In genomic region chr16:4034476-4034875, GRCm38 (mm10) we compare ENCODE assay signal across 22 mouse cellular contexts. TPM values are rescaled to one million over a fixed set of nuclear protein-coding genes. Genes with fewer than 3 reads are reported as not detected.
DNase-seq lines count a peak whose midpoint lies in the region; ATAC-seq and TF ChIP-seq lines count a peak whose summit lies in the region.
"Had no signal": no experiment of that assay in that cellular context is flagged by ENCODE, and none has a peak within 500 bp of the region (broad histone marks: within the 10 kb centered on the region; RNA-seq: fewer than 3 reads in every experiment).

No protein-coding gene starts in this region.

- TF ChIP-seq POLR2A in MEL (IDR thresholded peaks at IDR 0.05; ENCODE audit: control insufficient read depth in 1 of 2, insufficient read depth in 1 of 2, low read depth in 1 of 2, low read length in 2 of 2, poor library complexity in 1 of 2) = no peak

- no peak overlapping the region for H3K4me3 ChIP-seq in intestine, postnatal 0 days (ENCODE audit: low read depth, low read length)
- H3K4me3 ChIP-seq in intestine, embryonic 16.5 days (ENCODE audit: low read length) = no peak overlapping the region
- H3K4me3 ChIP-seq in kidney, postnatal 0 days (replicated peaks; ENCODE audit: low read depth, low read length) = no peak overlapping the region
- no peak overlapping the region for H3K4me3 ChIP-seq in MEL (ENCODE audit: control insufficient read depth in 1 of 2, insufficient read depth in 1 of 2, low read depth in 2 of 2, low read length in 2 of 2)
- H3K4me3 ChIP-seq in liver, embryonic 13.5 days (replicated peaks) = no peak overlapping the region
- H3K4me3 ChIP-seq: embryonic facial prominence, embryonic 10.5 days; forebrain, embryonic 13.5 days; heart, adult 2 months; heart, embryonic 12.5 days; hindbrain, embryonic 15.5 days had no signal

- WGBS in intestine, postnatal 0 days = 77% methylated on average over 3 of the region's 3 CpGs
- 86% methylated on average over 3 of the region's 3 CpGs for WGBS in intestine, embryonic 16.5 days
- 72% methylated on average over 3 of the region's 3 CpGs for WGBS in kidney, postnatal 0 days
- 79% methylated on average over 3 of the region's 3 CpGs for WGBS in liver, embryonic 13.5 days (ENCODE audit: insufficient replicate concordance)

- no peaks in the 10 kb centered on the region for H3K79me2 ChIP-seq in MEL (ENCODE audit: control insufficient read depth, insufficient read depth, low read length, poor library complexity)

- H3K4me2 ChIP-seq in intestine, postnatal 0 days (replicated peaks; ENCODE audit: low read depth) = no peak overlapping the region
- no peak overlapping the region for H3K4me2 ChIP-seq in intestine, embryonic 16.5 days (ENCODE audit: low read depth, low read length)
- H3K4me2 ChIP-seq in kidney, postnatal 0 days (ENCODE audit: low read length) = no peak overlapping the region
- no peak overlapping the region for H3K4me2 ChIP-seq in liver, embryonic 13.5 days
- H3K4me2 ChIP-seq: forebrain, embryonic 13.5 days; heart, embryonic 12.5 days; hindbrain, embryonic 15.5 days had no signal

- TF ChIP-seq EP300 in MEL (IDR thresholded peaks at IDR 0.05; ENCODE audit: low read depth in 1 of 2, low read length in 2 of 2) = no peak

- H3K9me3 ChIP-seq in intestine, postnatal 0 days (ENCODE audit: control insufficient read depth) = no peaks in the 10 kb centered on the region
- H3K9me3 ChIP-seq in intestine, embryonic 16.5 days (ENCODE audit: control insufficient read depth, low read length) = no peaks in the 10 kb centered on the region
- no peaks in the 10 kb centered on the region for H3K9me3 ChIP-seq in kidney, postnatal 0 days (replicated peaks; ENCODE audit: low read length)
- no peaks in the 10 kb centered on the region for H3K9me3 ChIP-seq in MEL (replicated peaks; ENCODE audit: insufficient read depth, low read length)
- H3K9me3 ChIP-seq in liver, embryonic 13.5 days (replicated peaks) = no peaks in the 10 kb centered on the region
- H3K9me3 ChIP-seq: embryonic facial prominence, embryonic 10.5 days; forebrain, embryonic 13.5 days; heart, embryonic 12.5 days; hindbrain, embryonic 15.5 days had no signal

- peaks cover 19% of the 10 kb centered on the region for H3K36me3 ChIP-seq in intestine, postnatal 0 days (ENCODE audit: control insufficient read depth, insufficient read depth)
- peaks cover 9% of the 10 kb centered on the region; the same call in 1 of the 2 replicates for H3K36me3 ChIP-seq in intestine, embryonic 16.5 days (ENCODE audit: control insufficient read depth, insufficient read depth, low read length)
- H3K36me3 ChIP-seq in kidney, postnatal 0 days (ENCODE audit: insufficient read depth, low read length) = peaks cover 20% of the 10 kb centered on the region
- H3K36me3 ChIP-seq in MEL (ENCODE audit: control insufficient read depth in 1 of 2, insufficient read depth in 2 of 2, low read length in 2 of 2) = peaks cover 0 to 24% of the 10 kb centered on the region in 2 experiments; a peak in 2 of 4 replicates
- H3K36me3 ChIP-seq in liver, embryonic 13.5 days = peaks cover 31% of the 10 kb centered on the region

- H3K27ac ChIP-seq in intestine, postnatal 0 days (ENCODE audit: low read depth, low read length) = peak overlapping the region; percentile 35; the same call in 1 of the 2 replicates
- no peak overlapping the region for H3K27ac ChIP-seq in intestine, embryonic 16.5 days (ENCODE audit: low read length)
- peak overlapping the region; percentile 51 for H3K27ac ChIP-seq in kidney, postnatal 0 days
- H3K27ac ChIP-seq in MEL (ENCODE audit: control insufficient read depth, low read depth, low read length) = peak overlapping the region; percentile 21; the same call in 1 of the 2 replicates
- peak overlapping the region; percentile 4; the same call in 1 of the 2 replicates for H3K27ac ChIP-seq in liver, embryonic 13.5 days
- H3K27ac ChIP-seq: embryonic facial prominence, embryonic 10.5 days; forebrain, embryonic 13.5 days; heart, adult 2 months; hindbrain, embryonic 15.5 days had no signal

- no peak for TF ChIP-seq CTCF in intestine, postnatal 0 days (IDR thresholded peaks at IDR 0.05; ENCODE audit: low read depth)
- TF ChIP-seq CTCF in kidney, postnatal 0 days (IDR thresholded peaks at IDR 0.05; ENCODE audit: low read depth) = no peak
- TF ChIP-seq CTCF in MEL (IDR thresholded peaks at IDR 0.05 in 2 of 3, conservative IDR thresholded peaks at IDR 0.05 in 1 of 3; ENCODE audit: control insufficient read depth in 1 of 3, insufficient read depth in 1 of 3, low read depth in 2 of 3, low read length in 3 of 3, poor library complexity in 1 of 3, severe bottlenecking in 1 of 3) = no peak

- no peaks in the 10 kb centered on the region; the same call in 1 of the 2 replicates for H3K4me1 ChIP-seq in intestine, postnatal 0 days (replicated peaks; ENCODE audit: control insufficient read depth, insufficient read depth, low read length)
- H3K4me1 ChIP-seq in intestine, embryonic 16.5 days (ENCODE audit: control insufficient read depth, insufficient read depth, low read length) = no peaks in the 10 kb centered on the region
- peaks cover 12% of the 10 kb centered on the region for H3K4me1 ChIP-seq in kidney, postnatal 0 days (replicated peaks; ENCODE audit: insufficient read depth, low read length)
- H3K4me1 ChIP-seq in MEL (ENCODE audit: control insufficient read depth in 1 of 2, insufficient read depth in 2 of 2, low read length in 2 of 2) = peaks cover 12 to 32% of the 10 kb centered on the region in 2 experiments
- peaks cover 40% of the 10 kb centered on the region for H3K4me1 ChIP-seq in liver, embryonic 13.5 days (replicated peaks)
- H3K4me1 ChIP-seq: forebrain, embryonic 13.5 days; hindbrain, embryonic 15.5 days had no signal

- no peaks in the 10 kb centered on the region for H3K27me3 ChIP-seq in intestine, postnatal 0 days (replicated peaks; ENCODE audit: control insufficient read depth, insufficient read depth, low read length)
- H3K27me3 ChIP-seq in intestine, embryonic 16.5 days (replicated peaks; ENCODE audit: control insufficient read depth, insufficient read depth, low read length) = no peaks in the 10 kb centered on the region
- no peaks in the 10 kb centered on the region for H3K27me3 ChIP-seq in kidney, postnatal 0 days (ENCODE audit: insufficient read depth, low read length)
- no peaks in the 10 kb centered on the region for H3K27me3 ChIP-seq in MEL (ENCODE audit: control insufficient read depth in 1 of 2, insufficient read depth in 2 of 2, low read length in 2 of 2)
- H3K27me3 ChIP-seq in liver, embryonic 13.5 days = no peaks in the 10 kb centered on the region
- H3K27me3 ChIP-seq: CH12.LX; forebrain, embryonic 13.5 days; heart, embryonic 12.5 days; hindbrain, embryonic 15.5 days had no signal

- no peak for ATAC-seq in intestine, postnatal 0 days
- ATAC-seq in intestine, embryonic 16.5 days = no peak
- no peak for ATAC-seq in kidney, postnatal 0 days (replicated peaks; ENCODE audit: low FRiP score, low read depth)
- no peak for ATAC-seq in liver, embryonic 13.5 days (ENCODE audit: low read depth)
- ATAC-seq: forebrain, embryonic 13.5 days; forebrain, postnatal 0 days had no signal

- no peak for TF ChIP-seq RAD21 in MEL (IDR thresholded peaks at IDR 0.05; ENCODE audit: low read depth, low read length)

- DNase-seq in kidney, postnatal 0 days (ENCODE audit: low spot score) = no peak
- DNase-seq in kidney, adult 8-10 months = no peak
- DNase-seq in MEL (ENCODE audit: low read depth, low spot score) = peak; percentile 66
- no peak for DNase-seq in liver, embryonic 13.5 days
- DNase-seq in frontal cortex, postnatal 25 days (ENCODE audit: low spot score in 2 of 2) = no peak
- DNase-seq in adrenal gland, adult 18-20 months (ENCODE audit: low spot score in 2 of 2) = no peak
- DNase-seq: adrenal gland, postnatal 10 days; cerebellum, adult 18-20 months; cerebellum, adult 9-11 months; cerebellum, postnatal 36 days; forebrain, postnatal 0 days; gastrocnemius, postnatal 10 days; heart, adult 2 months; heart, postnatal 36 days had no signal

- H3K9ac ChIP-seq in intestine, postnatal 0 days (ENCODE audit: low read depth, low read length) = no peak overlapping the region
- no peak overlapping the region for H3K9ac ChIP-seq in intestine, embryonic 16.5 days (ENCODE audit: low read depth, low read length)
- H3K9ac ChIP-seq in kidney, postnatal 0 days (ENCODE audit: low read depth, low read length) = no peak overlapping the region
- no peak overlapping the region for H3K9ac ChIP-seq in MEL (ENCODE audit: control insufficient read depth, low read depth, low read length, poor library complexity, severe bottlenecking)
- no peak overlapping the region for H3K9ac ChIP-seq in liver, embryonic 13.5 days
- H3K9ac ChIP-seq: forebrain, embryonic 13.5 days; forebrain, postnatal 0 days; heart, embryonic 12.5 days; hindbrain, embryonic 15.5 days had no signal

RNA-seq across cellular contexts. Expression of gene Dnase1, which starts 2.3 kb away (rescaled TPM):
- 8.0 and 8.9 TPM in 2 replicates for polyA plus RNA-seq in intestine, postnatal 0 days (2015; fragmentation: Nextera tagmentation; extraction: Ambion mirVana)
- 4.3 and 4.5 TPM in 2 replicates for polyA plus RNA-seq in intestine, embryonic 16.5 days (2015; fragmentation: Nextera tagmentation; extraction: Ambion mirVana)
- 6.8 and 7.8 TPM in 2 replicates for polyA plus RNA-seq in kidney, postnatal 0 days (2015; fragmentation: Nextera tagmentation; extraction: Ambion mirVana)
- total RNA-seq in MEL (2012; rRNA removed) = 0.42 and 0.81 TPM in 2 replicates
- 1 to 10 TPM in 1 of 2 experiments, not detected in 1; 7.7 TPM for polyA plus RNA-seq in MEL (2012; ENCODE audit: insufficient read depth in 1 of 2, insufficient read length in 2 of 2, low read depth in 1 of 2, low replicate concordance in 2 of 2, missing spikeins in 1 of 2)
- 0.95 and 1.6 TPM in 2 replicates for polyA plus RNA-seq in liver, embryonic 13.5 days (2015; fragmentation: Nextera tagmentation; extraction: Ambion mirVana)
- total RNA-seq in adrenal gland, adult 18-20 months (2021) = 1 to 10 TPM in 1 of 2 experiments, not detected in 1; 1.5 TPM
- total RNA-seq: adrenal gland, postnatal 10 days; forebrain, postnatal 0 days; gastrocnemius, postnatal 10 days; gastrocnemius, postnatal 4 days; heart, adult 2 months; heart, postnatal 36 days had no signal
- polyA plus RNA-seq: heart, adult 2 months had no signal

RNA-seq across cellular contexts. Expression of gene Slx4, which starts 30.9 kb away (rescaled TPM):
- polyA plus RNA-seq in intestine, postnatal 0 days (2015; fragmentation: Nextera tagmentation; extraction: Ambion mirVana) = 5.6 and 6.0 TPM in 2 replicates
- polyA plus RNA-seq in intestine, embryonic 16.5 days (2015; fragmentation: Nextera tagmentation; extraction: Ambion mirVana) = 10.5 and 11.3 TPM in 2 replicates
- 11.9 and 13.4 TPM in 2 replicates for polyA plus RNA-seq in kidney, postnatal 0 days (2015; fragmentation: Nextera tagmentation; extraction: Ambion mirVana)
- total RNA-seq in MEL (2012; rRNA removed) = 23.0 and 24.3 TPM in 2 replicates
- polyA plus RNA-seq in MEL (2012; ENCODE audit: insufficient read depth in 1 of 2, insufficient read length in 2 of 2, low read depth in 1 of 2, low replicate concordance in 2 of 2, missing spikeins in 1 of 2) = 10 to 100 TPM in 1 of 2 experiments, not detected in 1; 35.2 TPM
- 6.2 and 8.1 TPM in 2 replicates for polyA plus RNA-seq in liver, embryonic 13.5 days (2015; fragmentation: Nextera tagmentation; extraction: Ambion mirVana)
- 10 to 100 TPM; 21.7 to 36.3 TPM for total RNA-seq in adrenal gland, adult 18-20 months (2021)

RNA-seq across cellular contexts. Expression of gene Trap1, which starts 43.2 kb away (rescaled TPM):
- 33.9 and 35.3 TPM in 2 replicates for polyA plus RNA-seq in intestine, postnatal 0 days (2015; fragmentation: Nextera tagmentation; extraction: Ambion mirVana)
- polyA plus RNA-seq in intestine, embryonic 16.5 days (2015; fragmentation: Nextera tagmentation; extraction: Ambion mirVana) = 128 and 131 TPM in 2 replicates
- 89.9 and 94.6 TPM in 2 replicates for polyA plus RNA-seq in kidney, postnatal 0 days (2015; fragmentation: Nextera tagmentation; extraction: Ambion mirVana)
- 120 and 128 TPM in 2 replicates for total RNA-seq in MEL (2012; rRNA removed)
- 100 to 1,000 TPM; 214 to 299 TPM for polyA plus RNA-seq in MEL (2012; ENCODE audit: insufficient read depth in 1 of 2, insufficient read length in 2 of 2, low read depth in 1 of 2, low replicate concordance in 2 of 2, missing spikeins in 1 of 2)
- polyA plus RNA-seq in liver, embryonic 13.5 days (2015; fragmentation: Nextera tagmentation; extraction: Ambion mirVana) = 85.0 and 97.2 TPM in 2 replicates
- 100 to 1,000 TPM; 197 to 233 TPM for total RNA-seq in adrenal gland, adult 18-20 months (2021)

RNA-seq across cellular contexts. Expression of gene Nlrc3, which starts 58.0 kb away (rescaled TPM):
- 0.46 and 0.50 TPM in 2 replicates for polyA plus RNA-seq in intestine, postnatal 0 days (2015; fragmentation: Nextera tagmentation; extraction: Ambion mirVana)
- polyA plus RNA-seq in intestine, embryonic 16.5 days (2015; fragmentation: Nextera tagmentation; extraction: Ambion mirVana) = 1.2 and 1.6 TPM in 2 replicates
- polyA plus RNA-seq in kidney, postnatal 0 days (2015; fragmentation: Nextera tagmentation; extraction: Ambion mirVana) = 1.1 and 1.3 TPM in 2 replicates
- 0.46 and 0.82 TPM in 2 replicates for total RNA-seq in MEL (2012; rRNA removed)
- polyA plus RNA-seq in MEL (2012; ENCODE audit: insufficient read depth in 1 of 2, insufficient read length in 2 of 2, low read depth in 1 of 2, low replicate concordance in 2 of 2, missing spikeins in 1 of 2) = under 1 TPM in 1 of 2 experiments, not detected in 1; 0.77 TPM
- polyA plus RNA-seq in liver, embryonic 13.5 days (2015; fragmentation: Nextera tagmentation; extraction: Ambion mirVana) = 0.28 and 0.31 TPM in 2 replicates
- 1 to 10 TPM; 2.4 to 2.6 TPM for total RNA-seq in adrenal gland, adult 18-20 months (2021)
